Mouse (Mus musculus): ENCODE data around the gene U2af2.
A peak's percentile ranks its signal among the peaks of the same experiment; 100 is the strongest.

The U2af2 gene

DNA sequence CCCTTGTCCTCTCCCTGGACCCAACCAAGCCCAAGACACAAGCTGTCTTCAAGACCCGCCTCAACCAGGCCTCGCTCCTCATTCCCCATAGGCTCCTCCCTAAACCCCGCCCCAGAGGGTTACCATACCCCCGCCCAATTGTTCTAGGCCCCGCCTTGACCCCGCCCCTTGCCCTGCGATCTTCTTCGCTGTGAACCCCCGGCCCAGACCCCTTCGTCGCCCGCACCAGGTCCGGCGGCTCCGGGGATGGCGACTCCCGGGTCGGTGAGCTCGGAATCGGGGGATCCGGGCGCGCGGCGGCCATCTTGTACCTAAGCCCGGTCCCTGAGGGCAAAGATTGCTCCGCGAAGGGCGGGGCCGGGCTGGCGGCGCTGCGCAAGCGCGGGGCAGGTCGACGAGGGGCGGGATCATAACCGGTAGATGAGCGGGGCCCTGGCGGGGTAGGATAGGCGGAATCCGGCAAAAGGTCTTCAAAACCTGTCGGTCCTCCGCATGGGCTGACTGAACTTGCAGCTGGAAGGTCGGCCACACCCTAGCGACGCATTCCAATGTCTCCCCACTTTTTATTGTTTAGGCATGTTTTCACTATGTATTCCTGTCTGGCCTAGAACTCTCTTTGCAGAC lies 23.7 kb upstream of the U2af2 start, which contains the start of gene Zfp784:
TSS of gene Zfp784 (minus strand) at position 338 of the 624 bp plus-strand sequence.
- DNase-seq, result peak; percentile 96

DNA sequence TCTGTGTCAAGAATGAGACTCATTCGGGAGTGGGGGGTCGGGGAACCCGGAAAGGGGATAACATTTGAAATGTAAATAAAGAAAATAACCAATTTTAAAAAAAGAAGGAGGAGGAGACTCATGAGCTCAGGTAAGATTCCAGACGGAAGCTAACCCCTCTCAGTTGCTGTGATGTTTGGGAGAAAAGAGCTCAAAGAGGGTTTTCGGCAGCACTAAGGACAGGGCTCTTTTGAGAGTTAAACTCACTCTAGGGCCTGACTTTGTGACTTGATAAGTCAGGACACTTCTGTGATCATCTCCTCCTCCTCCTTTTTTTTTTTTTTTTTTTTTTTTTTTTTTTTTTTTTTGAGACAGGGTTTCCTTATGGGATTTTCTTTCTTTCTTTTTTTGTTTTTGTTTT lies 23.0 kb upstream of the U2af2 start:
- no peak for DNase-seq

DNA sequence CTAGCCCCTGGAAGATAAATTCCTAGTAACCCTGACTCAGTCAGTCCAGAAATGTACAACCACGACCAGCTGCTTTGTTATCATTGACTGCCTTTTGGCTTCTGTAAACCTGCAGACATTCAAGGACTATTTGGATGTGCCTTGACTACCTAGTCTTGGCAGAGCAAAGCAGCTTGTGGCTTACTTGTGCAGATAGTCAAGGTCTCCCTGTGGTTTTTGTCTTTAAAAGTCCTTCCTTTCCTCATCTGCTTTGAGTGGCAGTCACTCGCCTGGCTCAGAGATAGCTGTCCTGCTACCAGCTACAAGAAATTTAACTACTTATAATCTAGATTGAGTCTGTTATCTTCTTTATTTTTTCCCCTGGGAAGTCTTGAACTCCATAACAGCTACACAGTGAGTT lies 17.0 kb upstream of the U2af2 start:
- DNase-seq, result no peak

DNA sequence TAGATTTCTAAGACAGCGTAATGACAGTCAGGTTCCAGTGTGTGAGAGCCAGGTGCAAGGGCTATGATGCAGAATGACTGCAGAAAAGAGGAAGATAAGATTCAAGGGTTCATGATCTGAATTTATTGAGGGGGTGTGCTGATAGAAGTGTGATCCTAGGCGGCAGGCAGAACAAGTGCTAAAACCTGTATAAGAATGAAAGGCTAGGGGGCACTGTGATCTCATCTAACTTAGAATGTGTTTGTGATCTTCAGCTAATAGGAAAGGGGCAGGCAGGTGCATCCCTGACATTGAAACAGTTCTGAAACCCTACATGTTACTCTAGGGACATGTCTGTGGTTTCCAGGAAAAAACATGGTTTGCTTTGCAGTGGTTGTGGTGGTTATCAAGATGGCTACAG lies 15.8 kb upstream of the U2af2 start:
- DNase-seq, result no peak

DNA sequence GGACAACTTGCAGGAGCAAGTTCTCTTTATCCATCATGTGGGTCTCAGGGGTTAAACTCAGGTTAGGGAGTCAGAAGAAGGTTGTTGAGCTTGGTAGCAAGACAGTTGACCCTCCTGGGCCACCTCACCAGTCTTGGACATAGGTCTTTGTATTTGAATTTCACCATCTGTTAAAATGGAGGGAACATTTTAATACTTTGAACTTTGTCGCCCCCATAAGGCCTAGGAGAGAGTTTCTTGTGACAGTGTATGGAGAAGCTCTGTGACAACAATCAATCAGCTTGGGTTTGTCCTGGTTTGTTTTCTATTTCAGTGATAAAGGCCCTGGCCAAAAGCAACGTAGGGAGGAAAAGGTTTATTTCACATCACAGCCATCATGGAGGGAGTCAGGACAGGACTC lies 14.6 kb upstream of the U2af2 start:
- DNase-seq, result no peak

DNA sequence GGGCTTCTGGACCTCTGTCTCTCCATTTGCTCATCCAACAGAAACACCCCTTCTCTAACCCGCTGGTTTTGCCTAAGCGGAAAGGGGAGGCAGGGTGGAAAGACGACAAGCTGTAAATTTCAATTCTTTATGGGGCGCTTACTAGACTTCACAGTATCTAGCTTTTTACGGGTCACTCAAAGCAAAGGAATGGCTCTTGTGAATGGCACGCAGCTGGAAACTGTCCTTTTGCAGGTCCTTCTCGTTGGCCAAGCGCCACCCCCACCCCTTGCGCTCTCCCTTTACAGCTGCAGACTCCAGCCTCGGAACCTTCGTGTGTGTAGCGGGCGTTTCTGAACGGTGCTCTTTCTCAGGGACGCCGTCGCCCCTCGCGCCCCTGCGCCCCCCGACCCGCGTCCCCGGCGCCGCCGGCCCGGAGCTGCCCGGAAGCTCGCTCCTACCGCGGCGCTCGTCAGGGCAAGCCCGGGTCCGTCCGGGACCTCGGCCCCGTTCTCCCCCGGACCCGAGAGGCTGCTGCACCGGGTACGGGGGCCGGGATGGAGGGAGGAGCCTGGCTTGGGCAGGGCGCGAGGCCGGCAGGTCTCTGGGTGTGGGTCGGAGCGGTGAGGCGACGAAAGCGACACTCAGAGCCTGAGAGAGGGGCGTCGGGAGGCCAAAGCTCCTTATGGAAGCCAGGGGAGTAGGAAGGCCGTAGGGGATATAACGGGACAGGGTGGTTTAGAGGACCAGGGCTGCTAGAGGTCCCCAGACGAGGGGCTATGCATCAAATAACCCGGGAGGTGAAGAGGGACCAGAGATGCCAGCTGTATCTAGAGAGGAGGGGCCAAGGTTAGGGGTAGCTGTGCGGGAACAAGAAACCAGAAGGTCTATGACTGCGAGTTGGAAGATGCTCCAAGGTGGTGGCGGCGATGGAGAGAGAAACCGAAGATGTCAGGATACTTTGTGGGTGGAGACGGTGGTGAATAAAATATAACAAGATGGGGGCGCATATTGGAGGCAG lies 10.4 kb upstream of the U2af2 start, which contains the start of gene Zfp580:
TSS of gene Zfp580 (plus strand) at position 346 of the 1,000 bp plus-strand sequence.
- peak; percentile 86 for DNase-seq

DNA sequence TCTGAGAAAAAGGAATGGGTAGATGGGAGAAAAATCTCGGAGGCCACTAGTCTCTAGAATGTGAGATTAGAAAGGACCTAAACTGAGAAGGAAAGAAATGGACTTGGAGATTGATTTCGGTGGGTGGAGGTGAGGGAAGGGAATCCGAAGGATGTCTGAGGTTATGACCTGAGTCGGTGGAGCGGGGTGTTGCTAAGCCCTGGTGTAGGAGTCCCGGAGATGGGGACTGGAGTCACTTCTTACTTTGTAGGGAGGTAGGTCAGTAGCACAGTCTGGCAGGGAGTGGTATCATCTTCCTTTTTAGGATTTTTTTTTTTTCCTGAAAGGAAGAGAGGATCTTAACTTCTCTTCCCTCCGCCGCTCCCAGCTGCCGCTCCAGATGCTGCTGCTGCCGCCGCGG lies 9.5 kb upstream of the U2af2 start:
- no peak for DNase-seq

DNA sequence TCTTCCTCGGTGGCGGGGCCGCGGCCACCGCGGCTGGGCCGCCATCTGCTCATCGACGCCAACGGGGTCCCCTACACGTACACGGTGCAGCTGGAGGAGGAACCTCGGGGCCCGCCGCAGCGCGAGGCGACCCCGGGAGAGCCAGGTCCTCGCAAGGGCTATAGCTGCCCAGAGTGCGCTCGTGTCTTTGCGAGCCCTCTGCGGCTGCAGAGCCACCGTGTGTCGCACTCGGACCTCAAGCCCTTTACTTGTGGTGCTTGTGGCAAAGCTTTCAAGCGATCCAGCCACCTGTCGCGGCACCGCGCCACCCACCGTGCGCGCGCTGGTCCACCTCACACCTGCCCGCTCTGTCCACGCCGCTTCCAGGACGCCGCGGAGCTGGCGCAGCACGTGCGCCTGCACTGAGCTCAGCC lies 9.0 kb upstream of the U2af2 start:
- DNase-seq, result no peak

DNA sequence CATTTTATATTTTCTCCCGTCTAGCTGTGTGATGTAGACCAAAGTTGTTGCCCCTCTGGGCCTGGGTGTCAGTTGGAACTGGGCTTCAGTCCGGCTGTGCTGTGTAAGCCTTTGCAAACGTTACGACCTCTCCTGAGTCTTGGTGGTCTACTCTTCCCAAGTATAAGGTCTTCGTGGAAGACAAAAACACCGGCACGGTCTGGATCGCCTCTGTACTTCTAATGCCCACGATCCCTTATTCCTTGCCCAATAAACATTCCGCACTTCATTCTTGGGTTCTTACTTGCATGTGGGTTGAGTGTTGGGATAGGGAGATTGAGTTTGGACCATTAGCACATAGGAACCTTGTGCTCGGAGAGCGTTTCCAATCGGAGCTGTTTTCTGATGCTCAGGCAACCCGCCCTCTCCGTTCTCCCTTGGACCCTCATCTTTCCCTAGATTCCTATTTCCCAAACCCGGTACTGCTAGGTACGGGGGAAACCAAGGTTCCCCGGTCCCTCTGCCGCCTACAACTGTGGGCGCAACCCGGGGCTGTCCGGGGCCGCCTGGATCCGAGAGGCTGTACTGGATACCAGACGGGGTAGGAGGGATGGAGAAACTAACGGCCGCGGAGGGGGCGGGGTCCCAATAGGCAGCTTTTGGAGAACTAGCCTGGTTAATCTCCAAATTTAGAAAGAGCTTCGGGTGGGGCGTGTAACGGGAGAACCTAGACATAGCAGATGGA lies 8.3 kb upstream of the U2af2 start:
- DNase-seq, result no peak

DNA sequence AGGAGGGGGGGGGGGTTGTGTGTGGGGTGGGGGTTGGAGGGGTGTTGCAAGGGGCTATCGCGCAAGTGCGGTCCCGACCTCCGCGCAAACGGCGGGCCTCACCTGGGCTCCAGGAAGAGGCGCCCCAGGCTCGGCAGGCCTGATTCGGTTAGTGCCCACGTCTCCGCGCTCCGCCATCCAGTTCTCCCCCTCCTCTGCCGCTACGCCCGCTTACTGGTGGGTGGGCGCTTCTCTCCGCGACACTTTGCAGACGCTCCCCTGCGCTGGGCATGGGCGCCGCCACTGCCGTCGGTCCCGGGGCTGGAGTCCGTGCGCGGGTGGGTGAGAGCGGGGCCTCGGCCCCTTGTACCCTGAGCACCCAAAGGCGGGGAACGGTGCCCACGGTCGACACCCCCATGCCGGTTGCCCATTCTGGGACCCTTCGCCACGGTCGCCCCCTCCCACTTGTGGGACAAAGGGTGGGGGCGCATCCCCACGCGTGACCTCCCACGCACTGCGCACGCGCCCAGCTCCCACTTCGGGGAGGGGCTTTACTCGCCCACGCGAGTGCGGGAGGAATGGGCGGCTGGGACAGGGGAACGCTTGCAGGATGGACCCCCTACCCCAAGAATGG lies 5.2 kb upstream of the U2af2 start:
- peak; percentile 47 for DNase-seq

DNA sequence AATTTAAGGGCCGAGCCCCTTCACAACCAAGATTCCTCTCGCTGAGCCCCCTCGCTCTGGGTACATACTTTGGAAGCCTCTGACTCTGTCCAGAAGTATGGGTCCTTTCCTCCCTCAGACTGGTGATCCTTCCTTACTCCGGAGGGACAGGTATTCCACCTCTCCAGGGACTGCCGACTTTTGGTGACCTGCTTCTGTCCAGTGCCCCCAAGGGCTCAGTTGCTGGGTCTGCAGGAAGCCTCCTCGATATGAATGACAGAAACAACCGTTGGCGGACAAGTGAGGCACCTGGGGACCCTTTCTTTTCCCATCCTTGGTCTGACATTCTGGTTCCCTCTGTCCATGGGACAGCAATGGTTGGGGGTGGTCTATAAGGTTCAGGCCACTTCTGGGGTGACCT lies 4.6 kb upstream of the U2af2 start:
- no peak for DNase-seq

DNA sequence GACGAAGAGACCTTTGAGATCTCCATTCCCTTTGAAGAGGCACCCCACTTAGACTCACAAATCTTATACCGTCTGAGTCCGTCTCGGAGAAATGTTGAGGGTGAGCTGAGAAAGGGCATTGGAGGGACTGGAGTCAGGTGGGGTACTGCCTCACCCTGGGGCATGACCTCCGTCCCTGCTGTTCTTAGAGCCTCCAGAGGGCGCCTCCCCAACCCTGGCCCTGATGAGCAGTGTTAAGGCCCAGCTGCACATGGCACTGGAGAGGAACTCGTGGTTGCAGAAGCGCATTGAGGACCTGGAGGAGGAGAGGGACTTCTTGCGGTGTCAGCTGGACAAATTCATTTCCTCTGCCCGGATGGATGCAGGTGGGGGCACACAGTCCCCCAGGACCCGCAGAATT lies 4.1 kb upstream of the U2af2 start:
- DNase-seq, result peak; percentile 33

DNA sequence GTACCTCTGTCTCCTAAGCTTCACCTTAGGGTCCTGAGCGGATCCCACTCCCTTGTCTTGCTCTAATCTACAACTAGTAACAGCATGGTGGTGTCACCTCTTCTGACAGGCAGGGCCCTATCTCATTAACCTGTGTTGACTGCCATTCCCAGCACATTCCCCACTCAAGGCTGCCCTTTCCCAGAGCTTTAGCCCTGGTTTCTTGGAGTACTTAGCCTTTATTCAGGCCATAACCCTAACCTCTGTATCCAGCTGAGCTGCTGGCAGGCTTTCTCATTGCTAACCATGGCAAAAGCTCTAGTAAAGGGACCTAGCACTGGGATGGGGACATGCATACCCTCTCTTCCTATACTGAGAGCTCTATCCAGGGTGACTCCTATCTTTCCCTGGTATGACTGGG lies 3.3 kb upstream of the U2af2 start:
- DNase-seq, result no peak

DNA sequence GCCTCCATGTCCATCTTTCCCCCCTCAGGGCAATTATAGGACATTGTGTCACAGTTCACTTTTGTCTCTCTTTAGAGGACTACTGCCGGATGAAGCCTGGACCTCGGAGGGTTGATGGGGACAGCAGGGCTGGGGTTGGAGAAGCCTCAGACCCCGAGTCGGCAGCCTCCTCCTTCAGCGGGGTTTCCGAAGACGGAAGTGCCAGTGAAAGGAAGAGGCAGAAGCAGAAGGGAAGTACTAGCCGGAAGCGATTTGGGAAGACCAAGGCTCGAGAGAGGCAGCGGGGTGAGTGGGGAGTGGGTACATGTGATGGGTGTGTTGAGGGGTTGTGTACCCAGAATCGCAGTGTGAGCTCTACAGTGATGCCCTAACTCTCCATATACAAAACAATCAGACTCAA lies 2.5 kb upstream of the U2af2 start:
- DNase-seq, result no peak

DNA sequence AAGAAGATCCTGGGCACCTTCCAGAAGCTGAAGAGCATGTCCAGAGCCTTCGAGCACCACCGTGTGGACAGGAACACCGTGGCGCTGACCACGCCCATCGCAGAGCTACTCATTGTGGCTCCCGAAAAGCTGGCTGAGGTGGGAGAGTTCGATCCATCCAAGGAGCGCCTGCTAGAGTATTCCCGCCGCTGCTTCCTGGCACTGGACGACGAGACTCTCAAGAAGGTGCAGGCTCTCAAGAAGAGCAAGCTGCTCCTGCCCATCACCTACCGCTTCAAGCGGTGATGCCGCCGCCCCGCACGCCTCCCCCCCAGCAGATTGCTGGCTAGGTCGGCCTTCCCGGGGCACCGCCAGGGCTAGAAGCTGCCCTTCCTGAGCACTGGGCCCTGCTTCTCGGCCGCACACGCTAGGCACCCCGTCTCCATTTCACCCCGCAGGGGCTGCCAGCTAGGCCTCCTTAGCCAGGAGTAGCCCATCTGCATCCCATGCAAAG lies 1.7 kb upstream of the U2af2 start:
- DNase-seq, result peak; percentile 90

DNA sequence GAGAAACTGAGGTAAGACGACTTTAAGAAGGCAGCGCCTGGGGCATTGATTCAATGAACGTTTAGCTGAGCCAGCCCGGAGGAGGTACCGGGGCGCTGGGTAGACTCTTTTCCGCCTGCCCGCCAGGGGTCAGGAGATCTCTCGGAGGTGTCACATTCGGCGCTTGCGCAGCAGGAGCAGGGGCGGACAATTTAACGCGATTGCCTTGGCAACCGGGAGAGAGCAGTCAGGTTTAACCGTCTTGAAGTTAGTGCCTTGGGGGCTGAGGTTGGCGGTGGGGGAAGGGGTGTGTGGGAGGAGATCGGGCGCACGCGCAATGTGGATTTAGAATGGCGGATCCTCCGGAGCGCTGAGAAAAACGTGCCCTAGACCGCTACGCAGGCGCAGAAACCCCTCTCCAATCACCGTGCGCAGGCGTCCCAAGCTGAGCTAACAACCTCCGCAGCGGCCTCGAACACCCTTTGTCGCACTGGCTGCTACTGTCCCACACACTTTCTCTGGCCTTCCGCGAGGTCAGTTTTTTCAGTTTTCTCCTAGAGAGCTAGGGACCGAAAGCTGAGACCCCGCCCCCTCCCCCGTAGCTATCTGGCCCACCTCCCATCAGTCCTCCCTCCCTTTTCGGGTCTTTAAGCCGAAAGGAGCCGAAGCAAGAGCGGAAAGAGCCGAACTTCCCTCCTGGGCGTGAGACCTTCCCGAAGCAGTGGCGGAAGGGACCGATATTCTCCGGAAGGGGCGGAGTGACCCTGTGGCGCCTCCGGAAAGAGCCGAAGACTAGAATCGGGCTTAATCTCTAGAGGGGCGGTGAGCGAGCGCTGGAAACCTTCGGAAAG lies 784 bp upstream of the U2af2 start:
- DNase-seq, result peak; percentile 99

DNA sequence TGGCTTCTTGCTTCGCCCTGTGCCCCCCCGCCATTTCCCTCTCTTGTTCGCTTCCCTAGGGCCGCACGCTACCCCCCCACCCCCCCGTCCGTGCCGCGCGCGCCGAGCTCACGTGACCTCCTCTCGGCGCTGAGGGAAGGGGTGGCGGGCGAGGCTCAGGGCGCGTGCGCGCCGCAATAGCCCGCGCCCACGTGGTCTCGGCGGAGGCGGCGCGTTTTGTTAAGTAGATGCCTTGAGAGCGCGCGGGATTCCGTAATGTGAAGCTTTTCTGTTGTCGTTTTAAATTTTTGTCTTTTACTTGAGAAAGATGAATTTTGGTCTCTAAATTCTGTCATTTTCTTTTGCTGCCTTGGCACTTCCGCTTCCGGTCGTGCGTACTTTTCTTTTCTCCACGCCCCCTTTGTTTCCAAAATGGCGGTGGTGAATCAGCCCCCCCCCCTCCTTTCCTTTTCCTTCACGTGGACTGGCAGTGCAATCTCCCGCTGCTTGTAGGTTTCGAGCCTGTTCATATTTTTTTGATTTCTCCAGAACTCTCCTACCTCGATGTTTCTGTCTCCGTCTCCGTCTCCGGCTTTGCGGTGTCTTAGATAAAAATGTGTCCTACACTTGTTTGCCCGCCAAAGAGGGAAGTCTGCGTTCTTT lies 538 bp downstream of the U2af2 start:
- peak; percentile 83 for DNase-seq

DNA sequence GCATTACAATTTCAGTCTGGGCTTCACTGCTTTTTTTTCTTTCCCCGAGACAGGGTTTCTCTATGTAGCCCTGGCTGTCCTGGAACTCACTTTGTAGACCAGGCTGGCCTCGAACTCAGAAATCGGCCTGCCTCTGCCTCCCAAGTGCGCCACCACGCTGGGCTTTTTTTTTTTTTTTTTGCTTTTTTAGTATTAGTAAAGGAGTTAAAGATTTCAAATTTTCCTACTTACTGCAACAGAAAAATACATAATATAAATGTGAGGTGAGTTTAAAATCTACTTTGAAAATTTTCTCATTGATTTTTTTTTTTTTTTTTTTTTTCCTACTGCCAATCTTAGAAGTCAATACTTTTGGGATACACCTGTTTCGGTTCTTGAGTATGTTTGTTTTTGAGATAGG lies 2.9 kb downstream of the U2af2 start:
- DNase-seq, result no peak

DNA sequence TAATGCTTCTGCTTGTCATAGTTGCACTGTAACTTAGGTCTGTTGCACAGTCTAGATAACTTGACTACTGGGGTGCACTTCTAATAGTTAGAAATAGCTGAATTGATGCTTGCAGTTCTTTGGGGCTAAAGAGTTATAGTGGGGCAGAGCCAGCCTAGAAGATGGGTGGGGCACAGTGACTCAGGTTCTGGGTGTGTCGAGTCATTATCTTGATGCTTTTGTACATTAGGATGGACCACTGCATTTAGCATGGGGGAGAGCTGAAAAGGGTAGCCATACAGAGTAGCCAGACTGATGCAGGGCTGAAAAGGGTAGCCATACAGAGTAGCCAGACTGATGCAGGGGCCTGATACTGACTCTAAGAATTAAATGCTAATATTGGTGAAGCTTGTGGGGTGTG lies 11.6 kb downstream of the U2af2 start:
- no peak for DNase-seq

DNA sequence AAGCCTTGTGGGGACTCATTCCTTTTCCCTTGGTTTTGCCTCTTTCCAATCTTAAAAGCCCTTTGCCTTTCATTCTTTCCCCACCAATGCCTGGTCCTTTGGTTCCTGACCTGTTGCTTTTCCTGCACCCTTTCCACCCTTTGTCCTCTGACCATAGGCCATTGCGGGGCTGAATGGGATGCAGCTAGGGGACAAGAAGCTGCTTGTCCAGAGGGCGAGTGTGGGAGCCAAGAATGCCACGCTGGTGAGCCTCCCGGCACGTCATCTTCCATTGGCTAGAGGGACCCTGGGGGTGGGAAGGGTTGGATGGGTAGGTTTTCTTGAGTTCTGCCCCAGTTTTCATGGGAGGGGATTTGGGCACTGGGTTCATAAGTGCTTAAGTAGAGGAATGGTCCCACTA lies 13.0 kb downstream of the U2af2 start:
- no peak for DNase-seq

DNA sequence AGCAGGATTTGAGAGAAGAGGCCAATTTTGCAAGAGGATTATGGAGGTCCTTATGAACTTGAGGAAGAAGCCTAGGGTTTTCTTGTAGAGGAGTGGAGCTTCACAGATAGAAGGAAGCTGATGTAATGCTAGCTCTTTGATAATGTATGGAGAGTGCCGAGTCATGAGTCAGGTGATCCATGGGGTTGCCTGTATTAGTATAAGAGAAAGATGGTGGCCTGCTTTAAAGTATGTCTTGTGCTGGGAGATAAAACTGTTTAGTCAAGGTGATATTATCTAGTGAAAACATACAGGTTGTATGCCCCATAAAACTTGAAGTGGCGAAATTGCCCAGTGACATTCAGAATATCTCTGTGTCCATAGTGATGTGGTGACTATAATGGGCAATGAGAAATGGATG lies 15.0 kb downstream of the U2af2 start:
- DNase-seq, result no peak
